Mouse (Mus musculus) embryonic facial prominence, embryonic 13.5 days (tissue): ENCODE measurements at regions not wholly inside any gene's neighbourhood (a gene's known extent, or its start where the extent isn't known, plus 50 kb on each side); places are given as distances from the start of the nearest gene placed in this dataset.
A peak's percentile ranks its signal among the peaks of the same experiment; 100 is the strongest.

ENCODE experiments used
- ATAC-seq: fragments of 200-750 bp; cut with Nextera tagmentation; 2 replicates; pipeline ENCODE4 v1.8.0; 2017; ENCODE audit warnings: low read depth; ENCODE audit not compliant: insufficient number of reproducible peaks, insufficient read depth, low FRiP score, low TSS enrichment
- H3K27ac ChIP-seq: fragments of 300-500 bp; sonication (generic); 2 replicates; pipeline ENCODE4 v1.5.1; 2015; ENCODE audit warnings: moderate library complexity, mild to moderate bottlenecking, inconsistent platforms
- H3K27me3 ChIP-seq: fragments of 300-500 bp; sonication (generic); 2 replicates; pipeline ENCODE4 v1.6.1; 2015; ENCODE audit warnings: mild to moderate bottlenecking, inconsistent platforms
- H3K36me3 ChIP-seq: fragments of 300-500 bp; sonication (generic); 2 replicates; pipeline ENCODE4 v1.6.1; 2015; ENCODE audit warnings: mild to moderate bottlenecking, inconsistent platforms
- H3K4me1 ChIP-seq: fragments of 300-500 bp; sonication (generic); 2 replicates; pipeline ENCODE4 v1.6.1; 2015; ENCODE audit warnings: inconsistent platforms
- H3K4me2 ChIP-seq: fragments of 300-500 bp; sonication (generic); 2 replicates; pipeline ENCODE4 v1.6.1; 2015; ENCODE audit warnings: moderate library complexity, mild to moderate bottlenecking, inconsistent platforms
- H3K4me3 ChIP-seq: fragments of 300-500 bp; sonication (generic); 2 replicates; pipeline ENCODE4 v1.5.1; 2015; ENCODE audit warnings: mild to moderate bottlenecking, inconsistent platforms
- H3K9ac ChIP-seq: fragments of 300-500 bp; sonication (generic); 2 replicates; pipeline ENCODE4 v1.6.1; 2015; ENCODE audit warnings: mild to moderate bottlenecking, inconsistent platforms
- H3K9me3 ChIP-seq: fragments of 300-500 bp; sonication (generic); 2 replicates; pipeline ENCODE4 v1.6.1; 2016; ENCODE audit warnings: inconsistent platforms
- WGBS: fragments of 180-500 bp; shearing (Covaris S2); methylation state at CpG from one replicate; pipeline ENCODE4 v1.1.7; 2015; ENCODE audit warnings: mixed read lengths; 5-methylcytosine and 5-hydroxymethylcytosine counted together

DNA sequence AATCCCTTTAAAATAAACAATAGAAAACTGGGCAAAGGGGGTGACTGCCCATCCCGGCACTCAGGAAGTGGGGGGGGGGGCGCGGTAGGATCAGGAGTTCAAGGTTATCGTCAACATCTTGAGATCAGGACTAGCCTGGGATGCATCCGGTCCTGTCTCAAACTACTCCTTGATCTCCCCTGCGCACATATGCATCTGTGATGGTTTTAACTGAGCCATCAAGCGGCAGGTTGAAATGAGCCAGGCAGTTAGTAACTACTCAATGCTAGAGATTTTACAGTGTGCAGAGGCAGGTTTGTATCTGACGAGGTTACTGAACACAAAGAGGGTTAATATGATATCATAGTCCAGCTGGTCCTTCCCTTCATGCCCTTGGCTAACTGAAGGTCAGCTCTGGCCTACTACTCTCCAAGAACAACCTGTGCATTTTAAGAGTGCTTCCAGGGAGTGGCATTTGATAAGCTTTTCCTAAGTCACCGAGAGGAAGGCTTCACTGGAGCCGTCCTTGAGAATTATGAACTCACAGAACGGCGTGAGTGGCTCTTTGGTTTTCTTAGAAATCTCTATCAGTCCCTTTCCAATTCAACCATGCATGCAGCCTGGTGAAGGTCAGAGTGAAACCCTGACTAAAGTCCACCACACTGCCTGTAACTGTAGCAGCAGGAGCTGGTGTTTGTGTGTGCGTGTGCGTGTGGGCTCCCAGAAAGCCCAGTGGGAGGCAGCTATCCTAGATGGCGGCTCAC, 340.1 kb downstream of the Diras2 start:
- Histone ChIP-seq H3K36me3 (no peaks in the 10 kb centered on the region), H3K9ac (no peak overlapping the region), H3K4me3 (no peak overlapping the region), H3K4me1 (0 out of 2 replicates have a peak, but pooled peaks cover 3% of the 10 kb centered on the region), H3K4me2 (no peak overlapping the region), H3K27me3 (no peaks in the 10 kb centered on the region), H3K9me3 (no peaks in the 10 kb centered on the region), H3K27ac (no peak overlapping the region)
- ATAC-seq = no peak
- WGBS = 84% methylated on average over 15 of the region's 15 CpGs

DNA sequence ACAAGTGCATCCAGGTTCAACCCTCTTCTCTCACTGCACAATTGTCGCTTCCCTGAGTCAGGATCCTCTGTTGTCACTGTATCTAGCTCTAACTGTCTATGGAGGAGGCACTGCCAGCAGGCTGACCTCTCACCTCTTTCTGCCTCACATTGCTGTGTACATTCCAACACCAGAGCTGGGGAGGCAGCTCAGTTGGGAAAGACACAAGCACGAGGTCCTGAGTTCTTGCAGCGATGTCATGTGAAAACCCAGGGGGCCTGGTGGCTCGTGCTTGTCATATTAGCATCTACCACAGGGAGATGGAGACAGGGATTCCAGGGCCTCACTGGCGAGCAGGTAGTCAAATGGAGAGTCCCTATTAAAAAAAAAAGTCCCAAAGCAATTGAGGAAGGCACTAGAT, 334.2 kb downstream of the Diras2 start:
- no peak overlapping the region for H3K4me2 ChIP-seq
- no peaks in the 10 kb centered on the region for H3K27me3 ChIP-seq
- H3K4me3 ChIP-seq = no peak overlapping the region
- no peak overlapping the region for H3K9ac ChIP-seq
- WGBS = 65% methylated on average over 5 of the region's 5 CpGs
- H3K36me3 ChIP-seq = no peaks in the 10 kb centered on the region
- ATAC-seq = no peak
- no peak overlapping the region for H3K27ac ChIP-seq
- no peaks in the 10 kb centered on the region for H3K4me1 ChIP-seq
- no peaks in the 10 kb centered on the region for H3K9me3 ChIP-seq

DNA sequence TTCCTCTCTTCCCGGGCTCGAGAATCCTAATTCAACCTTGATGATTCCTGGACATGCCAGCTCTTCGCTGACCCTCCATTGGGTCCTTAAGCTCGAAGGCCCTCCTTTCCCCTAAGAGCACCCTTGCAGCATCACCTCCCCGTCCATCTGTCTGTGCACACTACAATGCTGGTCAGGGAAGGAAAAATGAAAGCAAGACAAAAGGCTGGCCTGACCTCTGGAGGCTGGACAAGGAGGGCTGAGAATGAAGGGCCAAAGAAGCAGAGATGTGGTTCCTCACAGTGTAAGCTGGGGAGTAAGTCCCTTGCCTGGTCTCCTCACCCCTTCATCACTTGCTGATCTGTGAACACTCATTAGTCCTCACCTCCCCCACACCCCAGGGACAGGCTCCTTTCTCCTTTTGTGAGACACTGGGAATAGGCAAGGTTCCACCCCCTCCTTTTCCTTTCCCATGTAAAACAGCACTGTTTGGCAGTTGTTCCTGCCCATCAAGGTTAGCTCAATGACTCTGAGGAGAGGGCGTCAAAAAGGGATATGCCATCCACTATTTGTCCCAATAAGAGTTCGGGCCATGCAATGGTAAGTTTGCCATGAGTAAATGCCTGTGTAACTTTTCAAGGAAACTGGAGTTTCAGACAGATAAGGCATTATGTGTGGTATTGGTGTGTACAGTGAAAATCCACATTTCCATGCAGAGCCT, 332.3 kb downstream of the Diras2 start:
- Histone ChIP-seq H3K9me3 (no peaks in the 10 kb centered on the region; the same call in 1 of the 2 replicates), H3K27ac (no peak overlapping the region), H3K9ac (no peak overlapping the region), H3K4me1 (no peaks in the 10 kb centered on the region), H3K4me2 (no peak overlapping the region), H3K36me3 (no peaks in the 10 kb centered on the region), H3K27me3 (no peaks in the 10 kb centered on the region), H3K4me3 (no peak overlapping the region)
- ATAC-seq = no peak
- WGBS = 87% methylated on average over 7 of the region's 7 CpGs

DNA sequence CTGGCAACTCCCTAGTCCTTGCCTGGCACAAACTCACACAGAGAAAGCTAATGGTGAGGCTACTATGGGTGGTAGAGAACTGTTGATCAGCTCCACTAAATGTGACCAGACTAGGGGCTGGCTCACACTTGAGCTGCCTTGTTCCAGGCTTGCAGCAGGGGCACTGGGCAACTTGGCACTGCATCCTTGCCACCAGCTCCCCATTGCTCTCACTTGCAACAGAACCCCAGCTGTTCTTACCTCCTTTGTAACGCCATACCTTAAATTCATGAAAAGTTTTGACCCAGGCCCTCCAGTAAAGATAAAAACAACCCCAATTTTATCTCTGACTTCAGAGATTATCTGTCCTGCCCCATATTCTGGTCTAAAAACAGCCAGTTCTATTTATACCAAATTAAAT, 328.7 kb downstream of the Diras2 start:
- H3K36me3 ChIP-seq = no peaks in the 10 kb centered on the region
- H3K4me3 ChIP-seq = no peak overlapping the region
- 80% methylated on average over 1 of the region's 1 CpGs for WGBS
- H3K27me3 ChIP-seq = no peaks in the 10 kb centered on the region
- H3K9me3 ChIP-seq = no peaks in the 10 kb centered on the region; the same call in 1 of the 2 replicates
- H3K4me1 ChIP-seq = no peaks in the 10 kb centered on the region
- no peak overlapping the region for H3K27ac ChIP-seq
- no peak overlapping the region for H3K4me2 ChIP-seq
- ATAC-seq = no peak
- H3K9ac ChIP-seq = no peak overlapping the region

DNA sequence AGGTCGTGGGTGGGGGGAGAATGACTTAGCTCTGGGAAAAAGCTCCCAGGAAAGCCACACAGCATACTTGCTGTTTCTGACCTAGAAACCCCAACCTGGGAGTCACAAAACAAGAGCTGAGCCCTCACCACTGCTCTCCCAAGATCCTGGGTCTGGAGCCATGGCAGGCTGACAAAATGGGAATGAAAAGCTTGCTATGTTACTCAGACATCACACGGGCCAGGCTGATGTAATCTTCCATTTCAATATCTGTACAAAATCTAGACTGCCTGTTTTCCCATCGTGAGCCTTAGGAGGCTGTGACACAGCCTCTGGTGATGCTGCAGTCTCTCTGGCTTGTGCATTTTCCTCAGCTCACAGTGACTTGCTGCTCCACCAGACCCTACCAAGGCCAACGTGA, 325.1 kb downstream of the Diras2 start:
- no peak overlapping the region for H3K4me2 ChIP-seq
- no peaks in the 10 kb centered on the region for H3K36me3 ChIP-seq
- WGBS = 74% methylated on average over 4 of the region's 4 CpGs
- H3K4me3 ChIP-seq = no peak overlapping the region
- ATAC-seq = no peak
- H3K9me3 ChIP-seq = no peaks in the 10 kb centered on the region; the same call in 1 of the 2 replicates
- no peak overlapping the region for H3K27ac ChIP-seq
- H3K27me3 ChIP-seq = no peaks in the 10 kb centered on the region
- H3K4me1 ChIP-seq = no peaks in the 10 kb centered on the region
- no peak overlapping the region for H3K9ac ChIP-seq

GRCm38 (mm10) chr13:52216343-52216742, 314.7 kb downstream of the Diras2 start:
- Histone ChIP-seq H3K27ac (no peak overlapping the region), H3K9me3 (0 out of 2 replicates have a peak, but pooled peaks cover 2% of the 10 kb centered on the region), H3K4me1 (no peaks in the 10 kb centered on the region), H3K4me3 (no peak overlapping the region), H3K27me3 (no peaks in the 10 kb centered on the region; the same call in 1 of the 2 replicates), H3K36me3 (no peaks in the 10 kb centered on the region), H3K4me2 (no peak overlapping the region), H3K9ac (no peak overlapping the region)
- 86% methylated on average over 5 of the region's 5 CpGs for WGBS
- ATAC-seq = no peak

DNA sequence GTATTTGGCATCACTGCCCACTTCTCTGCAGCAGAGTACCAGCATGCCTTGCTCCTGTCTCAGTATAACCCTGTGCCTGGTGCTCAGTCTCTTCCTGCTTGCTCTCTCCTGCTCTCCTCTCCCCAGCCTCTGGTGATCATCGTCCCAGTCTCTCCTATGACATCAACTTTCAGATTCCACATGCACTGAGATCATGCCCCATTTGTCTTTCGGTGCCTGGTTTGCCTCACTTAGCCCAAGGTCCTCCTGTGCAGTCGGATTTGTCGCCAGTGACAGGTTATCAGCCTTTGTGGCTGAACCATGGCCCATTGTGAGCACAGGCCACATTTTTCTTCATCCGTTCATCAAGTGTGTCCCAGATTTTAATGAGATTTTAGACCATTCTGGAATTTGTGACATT, 314.0 kb downstream of the Diras2 start:
- Histone ChIP-seq H3K27me3 (no peaks in the 10 kb centered on the region; the same call in 1 of the 2 replicates), H3K9me3 (0 out of 2 replicates have a peak, but pooled peaks cover 2% of the 10 kb centered on the region), H3K4me1 (no peaks in the 10 kb centered on the region; the same call in 1 of the 2 replicates), H3K4me3 (no peak overlapping the region), H3K27ac (no peak overlapping the region), H3K9ac (no peak overlapping the region), H3K36me3 (no peaks in the 10 kb centered on the region), H3K4me2 (no peak overlapping the region)
- WGBS = 77% methylated on average over 5 of the region's 5 CpGs
- no peak for ATAC-seq

DNA sequence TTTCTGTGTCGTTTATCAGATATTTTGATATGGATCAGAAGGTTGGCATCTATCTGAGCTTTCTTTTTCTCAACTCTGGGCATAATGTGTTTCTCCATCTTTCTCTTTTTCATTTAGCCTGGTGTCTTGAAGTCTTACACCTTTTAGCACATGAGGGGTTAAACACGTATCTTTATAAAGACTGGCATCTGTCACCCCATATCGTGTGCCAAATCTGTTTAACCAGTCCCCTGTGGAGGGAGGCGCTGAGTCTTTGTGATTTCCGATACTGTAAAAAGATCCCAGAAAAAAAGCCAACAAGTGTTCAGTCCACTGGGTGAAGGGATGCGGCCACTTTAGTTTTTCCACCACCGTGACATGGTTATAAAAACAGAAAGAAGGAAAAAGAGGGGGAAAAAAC, 313.3 kb downstream of the Diras2 start:
- Histone ChIP-seq H3K27me3 (no peaks in the 10 kb centered on the region; the same call in 1 of the 2 replicates), H3K36me3 (no peaks in the 10 kb centered on the region), H3K4me2 (no peak overlapping the region), H3K27ac (no peak overlapping the region), H3K9ac (no peak overlapping the region), H3K4me1 (peaks cover 5% of the 10 kb centered on the region), H3K4me3 (no peak overlapping the region), H3K9me3 (0 out of 2 replicates have a peak, but pooled peaks cover 2% of the 10 kb centered on the region)
- WGBS = 51% methylated on average over 7 of the region's 7 CpGs
- ATAC-seq = no peak

GRCm38 (mm10) chr13:52222315-52223097, 308.6 kb downstream of the Diras2 start:
- Histone ChIP-seq H3K4me2 (no peak overlapping the region), H3K4me1 (peaks cover 14% of the 10 kb centered on the region), H3K9me3 (0 out of 2 replicates have a peak, but pooled peaks cover 2% of the 10 kb centered on the region), H3K27ac (no peak overlapping the region), H3K27me3 (no peaks in the 10 kb centered on the region), H3K9ac (no peak overlapping the region), H3K4me3 (no peak overlapping the region), H3K36me3 (no peaks in the 10 kb centered on the region)
- 36% methylated on average over 11 of the region's 11 CpGs for WGBS
- no peak for ATAC-seq

DNA sequence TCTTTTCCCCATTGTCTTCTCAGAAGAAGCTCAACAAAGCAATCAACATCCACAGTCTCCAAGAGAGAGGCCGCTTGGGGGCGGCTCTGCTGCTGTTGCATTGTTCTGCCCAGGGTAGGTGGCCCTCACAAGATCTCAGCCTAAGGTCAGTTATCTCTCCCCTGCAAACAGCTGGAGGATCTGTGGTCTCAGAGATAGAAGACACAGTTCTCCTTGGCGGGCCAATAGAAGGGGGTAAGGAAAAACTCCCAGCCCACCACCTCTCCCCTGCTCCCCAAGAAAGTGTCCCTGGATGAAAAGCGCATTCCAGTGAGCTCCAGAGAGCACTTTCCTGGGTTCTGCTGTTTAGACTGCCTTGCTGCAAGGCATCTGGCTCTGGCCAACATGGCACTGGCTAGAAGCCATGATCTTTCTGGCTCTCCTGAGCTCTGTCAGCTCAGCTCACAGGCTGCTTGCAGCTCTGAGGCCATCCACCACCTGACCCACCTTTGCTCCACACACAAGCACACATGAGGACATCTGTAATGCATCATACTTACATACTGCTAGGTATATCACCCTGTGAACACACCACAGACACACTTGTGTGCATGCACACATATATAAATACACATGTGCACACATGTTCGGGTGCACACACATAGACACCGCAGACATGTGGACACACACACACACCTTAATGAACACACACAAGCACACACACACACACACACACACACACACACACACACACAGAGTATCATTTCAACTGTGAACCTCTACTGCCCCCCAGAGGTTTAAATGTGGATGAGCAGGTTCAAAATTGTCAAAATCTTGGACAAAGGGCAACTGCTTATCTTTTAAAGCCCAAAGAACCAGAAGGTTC, 307.7 kb downstream of the Diras2 start:
- Histone ChIP-seq H3K9ac (no peak overlapping the region), H3K27ac (peak overlapping the region; percentile 12; the same call in 1 of the 2 replicates), H3K9me3 (0 out of 2 replicates have a peak, but pooled peaks cover 2% of the 10 kb centered on the region), H3K4me3 (no peak overlapping the region), H3K36me3 (no peaks in the 10 kb centered on the region), H3K4me2 (no peak overlapping the region), H3K4me1 (peaks cover 14% of the 10 kb centered on the region), H3K27me3 (no peaks in the 10 kb centered on the region)
- ATAC-seq = no peak
- WGBS = 42% methylated on average over 6 of the region's 6 CpGs

DNA sequence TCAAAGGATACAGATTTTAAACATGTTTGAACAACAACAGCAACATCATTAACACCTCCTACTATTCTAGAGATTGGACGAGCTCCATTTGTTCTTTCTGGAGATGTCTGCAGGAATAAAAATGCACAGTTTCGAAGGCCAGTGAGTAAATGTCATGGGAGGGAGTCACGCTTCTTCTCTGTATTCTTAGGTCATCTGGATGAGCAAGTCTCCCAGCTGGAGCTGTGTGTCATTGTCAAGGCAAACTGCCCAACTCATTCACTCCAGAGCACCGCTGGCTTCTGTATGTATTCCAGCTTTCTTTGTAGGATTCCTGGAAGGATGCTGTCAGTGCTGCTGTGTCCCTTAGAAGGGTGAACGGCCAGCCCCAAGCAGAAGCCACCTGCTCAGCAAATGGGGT, 297.1 kb downstream of the Diras2 start:
- no peaks in the 10 kb centered on the region for H3K27me3 ChIP-seq

More for the DNA sequence above, 297.1 kb downstream of the Diras2 start:
- no peaks in the 10 kb centered on the region for H3K9me3 ChIP-seq
- no peaks in the 10 kb centered on the region for H3K36me3 ChIP-seq
- no peak overlapping the region for H3K9ac ChIP-seq
- no peak overlapping the region for H3K4me2 ChIP-seq
- H3K4me3 ChIP-seq = no peak overlapping the region
- H3K27ac ChIP-seq = no peak overlapping the region
- ATAC-seq = no peak
- H3K4me1 ChIP-seq = peaks cover 4% of the 10 kb centered on the region; the same call in 1 of the 2 replicates
- whole genome bisulfite sequencing = 83% methylated on average over 5 of the region's 5 CpGs
